Mouse (Mus musculus) intestine, postnatal 0 days (tissue): Measurements from ENCODE around the gene Zzef1. TPM values are rescaled to one million over a fixed set of nuclear protein-coding genes. Genes with fewer than 3 reads are reported as not detected.
A peak's percentile ranks its signal among the peaks of the same experiment; 100 is the strongest.

ENCODE experiments used
- ATAC-seq: fragments of 200-750 bp; cut with Nextera tagmentation; 2 replicates; pipeline ENCODE4 v1.8.0; 2017; ENCODE audit warnings: mild to moderate bottlenecking, moderate TSS enrichment, moderate library complexity
- H3K27ac ChIP-seq: fragments of 300-500 bp; sonication (generic); 2 replicates; pipeline ENCODE4 v1.5.1; 2014; ENCODE audit warnings: mild to moderate bottlenecking, low read depth, low read length, moderate library complexity
- H3K27me3 ChIP-seq: fragments of 300-500 bp; sonication (generic); replicated peaks from 2 replicates; pipeline ENCODE4 v1.6.1; 2014; ENCODE audit warnings: low read length, mixed read lengths; ENCODE audit not compliant: control insufficient read depth, insufficient read depth
- H3K36me3 ChIP-seq: fragments of 300-500 bp; sonication (generic); 2 replicates; pipeline ENCODE4 v1.6.1; 2014; ENCODE audit warnings: mild to moderate bottlenecking, moderate library complexity; ENCODE audit not compliant: control insufficient read depth, insufficient read depth
- H3K4me1 ChIP-seq: fragments of 300-500 bp; sonication (generic); replicated peaks from 2 replicates; pipeline ENCODE4 v1.6.1; 2014; ENCODE audit warnings: antibody characterized with exemption, low read length, mixed read lengths; ENCODE audit not compliant: control insufficient read depth, insufficient read depth
- H3K4me2 ChIP-seq: fragments of 300-500 bp; sonication (generic); replicated peaks from 2 replicates; pipeline ENCODE4 v1.6.1; 2014; ENCODE audit warnings: low read depth, mild to moderate bottlenecking, moderate library complexity
- H3K4me3 ChIP-seq: fragments of 300-500 bp; sonication (generic); 2 replicates; pipeline ENCODE4 v1.5.1; 2014; ENCODE audit warnings: low read depth, low read length
- H3K9ac ChIP-seq: fragments of 300-500 bp; sonication (generic); 2 replicates; pipeline ENCODE4 v1.6.1; 2014; ENCODE audit warnings: mild to moderate bottlenecking, low read depth, low read length
- H3K9me3 ChIP-seq: fragments of 300-500 bp; sonication (generic); 2 replicates; pipeline ENCODE4 v1.6.1; 2016; ENCODE audit warnings: mixed run types; ENCODE audit not compliant: control insufficient read depth
- CTCF ChIP-seq: sonication (generic); IDR thresholded peaks from 2 replicates; pipeline ENCODE4 v1.5.1; 2016; ENCODE audit warnings: low read depth, mild to moderate bottlenecking, control low read depth, antibody characterized with exemption, moderate library complexity
- WGBS: fragments of 180-500 bp; shearing (Covaris S2); extraction: QIAGEN DNeasy Blood & Tissue Kit; methylation state at CpG from one replicate; pipeline ENCODE4 v1.1.7; 2014; 5-methylcytosine and 5-hydroxymethylcytosine counted together
- polyA plus RNA-seq: library from polyadenylated mRNA; unstranded; fragments of >200 nt; fragmentation: Nextera tagmentation; extraction: Ambion mirVana; gene quantifications from 2 replicates; pipeline ENCODE4 v1.2.1, GENCODE M21; 2015

Zzef1 gene
- polyA plus RNA-seq, 1 experiment from 2014 or later: 13.9 TPM

DNA sequence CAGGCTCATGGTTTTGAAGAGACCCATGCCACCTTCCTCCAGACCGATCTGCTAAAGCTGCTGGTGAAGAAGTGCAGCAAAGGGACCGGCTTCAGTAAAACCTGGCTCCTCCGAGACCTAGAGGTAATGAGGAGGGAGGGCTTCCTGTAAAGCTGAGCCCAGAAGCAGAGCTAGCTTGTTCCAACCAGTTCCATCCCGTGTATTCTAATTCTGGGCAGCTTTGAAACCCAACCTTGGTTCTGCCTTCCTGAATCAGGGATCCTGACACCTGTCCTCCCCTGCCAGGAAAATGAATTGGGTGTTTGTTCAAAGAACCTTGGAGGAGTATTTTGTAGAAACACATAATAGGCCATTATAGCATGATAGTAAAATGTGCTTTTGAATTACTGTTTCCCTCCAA is 112.4 kb downstream of the Zzef1 start:
- Histone ChIP-seq H3K36me3 (peaks cover 86% of the 10 kb centered on the region), H3K9ac (no peak overlapping the region), H3K9me3 (no peaks in the 10 kb centered on the region), H3K27ac (no peak overlapping the region), H3K4me1 (no peaks in the 10 kb centered on the region), H3K4me2 (no peak overlapping the region), H3K27me3 (no peaks in the 10 kb centered on the region), H3K4me3 (no peak overlapping the region)
- no peak for ATAC-seq
- no peak for TF ChIP-seq CTCF
- 84% methylated on average over 4 of the region's 4 CpGs for WGBS

GRCm38 (mm10) chr11:72917299-72917996 is 121.4 kb downstream of the Zzef1 start:
- 0 out of 2 replicates have a peak overlapping the region, but pooled peaks have one; percentile 15 for H3K27ac ChIP-seq
- H3K27me3 ChIP-seq: no peaks in the 10 kb centered on the region
- H3K36me3 ChIP-seq: peaks cover 77% of the 10 kb centered on the region
- no peak overlapping the region for H3K4me2 ChIP-seq
- H3K9me3 ChIP-seq: no peaks in the 10 kb centered on the region
- ATAC-seq: no peak
- TF ChIP-seq CTCF: no peak
- WGBS: 56% methylated on average over 7 of the region's 7 CpGs
- no peak overlapping the region for H3K9ac ChIP-seq
- H3K4me1 ChIP-seq: no peaks in the 10 kb centered on the region
- H3K4me3 ChIP-seq: no peak overlapping the region

DNA sequence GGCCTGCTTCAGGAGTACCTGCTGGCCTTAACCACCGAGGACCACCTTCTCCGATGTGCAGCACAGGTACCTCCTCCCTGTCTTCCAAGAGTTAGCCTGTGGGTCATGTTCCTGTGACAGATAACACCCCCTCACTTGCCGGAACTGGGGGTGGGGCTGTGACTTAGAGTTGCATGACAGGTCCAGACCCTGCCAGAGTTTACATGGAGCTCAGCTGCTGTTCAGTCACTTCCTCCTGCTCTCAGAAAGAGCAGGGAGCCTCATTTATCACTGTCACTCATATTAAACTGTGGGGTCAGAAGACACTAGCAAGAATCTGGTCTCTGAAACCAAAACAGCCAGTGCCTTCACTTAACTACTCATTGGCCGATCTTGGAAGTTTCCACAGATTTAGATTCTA is 127.1 kb downstream of the Zzef1 start:
- Histone ChIP-seq H3K9me3 (no peaks in the 10 kb centered on the region), H3K4me3 (no peak overlapping the region), H3K4me2 (no peak overlapping the region), H3K27ac (no peak overlapping the region), H3K4me1 (no peaks in the 10 kb centered on the region), H3K27me3 (no peaks in the 10 kb centered on the region), H3K9ac (no peak overlapping the region), H3K36me3 (peaks cover 61% of the 10 kb centered on the region)
- WGBS: 20% methylated on average over 4 of the region's 4 CpGs
- ATAC-seq: no peak
- TF ChIP-seq CTCF: no peak

- Histone ChIP-seq H3K4me3 (no peak overlapping the region), H3K9me3 (no peaks in the 10 kb centered on the region), H3K9ac (no peak overlapping the region), H3K4me2 (no peak overlapping the region), H3K27ac (no peak overlapping the region), H3K36me3 (peaks cover 49% of the 10 kb centered on the region), H3K27me3 (no peaks in the 10 kb centered on the region), H3K4me1 (no peaks in the 10 kb centered on the region)
- no peak for TF ChIP-seq CTCF
- 30% methylated on average over 1 of the region's 1 CpGs for WGBS
- no peak for ATAC-seq
These were observed 128.4 kb downstream of the Zzef1 start for GRCm38 (mm10) chr11:72924458-72924857.

- H3K9ac ChIP-seq: no peak overlapping the region
- no peaks in the 10 kb centered on the region for H3K4me1 ChIP-seq
- no peaks in the 10 kb centered on the region for H3K27me3 ChIP-seq
- H3K4me2 ChIP-seq: no peak overlapping the region
- ATAC-seq: no peak
- no peaks in the 10 kb centered on the region for H3K9me3 ChIP-seq
- no peak overlapping the region for H3K27ac ChIP-seq
- TF ChIP-seq CTCF: no peak
- no peak overlapping the region for H3K4me3 ChIP-seq
- H3K36me3 ChIP-seq: peaks cover 44% of the 10 kb centered on the region
- WGBS: 47% methylated on average over 2 of the region's 2 CpGs
These were observed 129.0 kb downstream of the Zzef1 start for GRCm38 (mm10) chr11:72925067-72925466.

DNA sequence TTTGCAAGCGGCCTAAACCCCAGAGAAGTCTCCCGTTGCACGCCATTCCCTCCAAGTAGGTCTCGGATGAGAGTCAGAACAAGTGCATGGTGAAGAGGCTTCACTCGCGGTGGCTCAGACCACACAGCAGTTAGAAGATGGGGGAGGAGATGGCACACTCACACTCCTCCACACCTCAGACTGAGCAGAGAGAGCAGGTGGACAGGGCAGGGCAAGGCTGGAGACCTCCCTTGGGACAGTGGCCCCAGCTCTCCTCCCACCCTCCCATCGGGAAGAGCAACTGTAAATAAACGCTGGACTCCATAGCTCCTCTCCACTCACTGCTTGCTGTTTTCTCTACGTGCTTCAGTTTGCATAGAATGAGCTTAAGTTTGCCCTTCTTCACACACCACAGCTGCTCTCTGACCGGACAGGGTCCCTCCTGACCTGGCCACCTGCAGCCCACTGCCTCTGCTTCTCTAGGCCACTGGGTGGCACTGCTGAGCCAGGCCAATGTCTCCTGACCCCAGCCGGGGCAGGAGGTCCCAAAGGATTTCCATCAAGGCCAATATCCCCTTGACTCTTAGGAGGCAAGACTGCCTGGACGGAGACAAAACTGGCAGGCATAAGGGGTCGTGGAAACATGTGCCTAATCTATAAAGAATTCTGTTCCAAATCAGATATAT is 130.3 kb downstream of the Zzef1 start:
- Histone ChIP-seq H3K9me3 (no peaks in the 10 kb centered on the region), H3K4me3 (no peak overlapping the region), H3K27ac (no peak overlapping the region), H3K36me3 (peaks cover 31% of the 10 kb centered on the region), H3K27me3 (no peaks in the 10 kb centered on the region), H3K4me1 (no peaks in the 10 kb centered on the region), H3K4me2 (no peak overlapping the region), H3K9ac (no peak overlapping the region)
- ATAC-seq: 0 out of 2 replicates have a peak, but pooled peaks have one; percentile 22
- TF ChIP-seq CTCF: peak; percentile 99
- 54% methylated on average over 13 of the region's 13 CpGs for WGBS
